Mouse (Mus musculus) heart, adult 2 months (tissue): ENCODE data around the gene Efna5.

Experiments
- CTCF ChIP-seq: fragments of 200-600 bp; IDR thresholded peaks from 2 replicates; pipeline ENCODE4 v1.8.1; 2022; ENCODE audit warnings: antibody characterized with exemption, mild to moderate bottlenecking, moderate library complexity
- POLR2A ChIP-seq: fragments of 200-500 bp; IDR thresholded peaks from 2 replicates; pipeline ENCODE4 v1.6.1; 2011; ENCODE audit warnings: mild to moderate bottlenecking, low read depth, low read length, control low read depth; ENCODE audit not compliant: insufficient read depth

DNA sequence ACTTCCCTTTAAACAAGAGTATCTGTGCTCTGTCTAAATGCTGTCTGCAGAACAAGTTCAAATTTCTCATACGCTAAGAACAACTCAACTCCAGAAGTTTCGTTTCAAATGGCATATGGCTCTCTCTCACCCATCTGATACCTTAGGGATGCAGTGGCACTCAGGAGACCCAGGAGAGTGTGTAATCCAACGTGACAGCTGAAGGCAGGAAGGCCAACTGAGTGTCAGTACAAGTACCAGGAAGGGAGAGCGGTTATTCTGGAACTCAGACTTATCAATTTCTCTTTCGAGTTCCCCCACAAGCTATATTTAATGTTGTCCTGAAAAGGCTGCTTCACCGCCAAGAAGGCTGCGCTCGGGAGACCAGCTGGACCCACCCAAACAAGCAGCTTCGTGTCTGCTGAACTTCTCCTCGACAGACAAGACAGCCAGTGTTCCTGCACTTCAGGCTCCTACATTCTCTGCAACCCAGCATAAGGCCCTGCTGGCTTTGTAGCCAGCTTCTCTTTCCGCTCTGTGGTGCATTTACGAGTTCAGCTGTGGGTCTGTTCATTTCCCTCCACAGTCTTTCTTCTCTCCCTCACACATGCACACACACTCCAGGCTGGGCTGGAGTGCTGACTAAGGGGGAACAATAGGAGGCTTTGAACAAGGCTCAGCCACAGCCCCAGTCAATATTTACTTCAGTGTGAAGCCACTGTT is 18.7 kb downstream of the Efna5 start:
- TF ChIP-seq CTCF, result no peak
- TF ChIP-seq POLR2A, result no peak
